Mouse (Mus musculus): ENCODE data around the gene Abcg5. TPM values are rescaled to one million over a fixed set of nuclear protein-coding genes. Genes with fewer than 3 reads are reported as not detected.
A peak's percentile ranks its signal among the peaks of the same experiment; 100 is the strongest.

Gene Abcg5
- polyA plus RNA-seq, 1 experiment from 2014 or later: 0.57 TPM

GRCm38 (mm10) chr17:84685286-84685685, 2.5 kb upstream of the Abcg5 start:
- Histone ChIP-seq H3K4me3 (ENCODE audit: low read depth, low read length) (no peak overlapping the region), H3K36me3 (ENCODE audit: insufficient read depth) (no peaks in the 10 kb centered on the region), H3K4me2 (no peak overlapping the region), H3K4me1 (ENCODE audit: insufficient read depth) (no peaks in the 10 kb centered on the region), H3K9me3 (ENCODE audit: low read depth, low read length) (no peaks in the 10 kb centered on the region), H3K27ac (ENCODE audit: low read depth) (no peak overlapping the region), H3K27me3 (ENCODE audit: insufficient read depth, low read length) (no peaks in the 10 kb centered on the region), H3K9ac (no peak overlapping the region)
- no peak for DNase-seq
- no peak for TF ChIP-seq CTCF (IDR thresholded peaks at IDR 0.05; ENCODE audit: low read depth)
- no peak for ATAC-seq (ENCODE audit: insufficient read depth)
- 70% methylated on average over 4 of the region's 4 CpGs for WGBS

GRCm38 (mm10) chr17:84684284-84684683, 1.5 kb upstream of the Abcg5 start:
- no peak overlapping the region for H3K27ac ChIP-seq (ENCODE audit: low read depth)
- no peak for TF ChIP-seq CTCF (IDR thresholded peaks at IDR 0.05; ENCODE audit: low read depth)
- H3K4me3 ChIP-seq (ENCODE audit: low read depth, low read length): no peak overlapping the region
- H3K4me1 ChIP-seq (ENCODE audit: insufficient read depth): no peaks in the 10 kb centered on the region
- ATAC-seq (ENCODE audit: insufficient read depth) (no peak), DNase-seq (no peak)
- no peak overlapping the region for H3K9ac ChIP-seq
- H3K9me3 ChIP-seq (ENCODE audit: low read depth, low read length): no peaks in the 10 kb centered on the region
- 32% methylated on average over 6 of the region's 6 CpGs for WGBS
- no peaks in the 10 kb centered on the region for H3K27me3 ChIP-seq (ENCODE audit: insufficient read depth, low read length)
- H3K4me2 ChIP-seq: no peak overlapping the region
- H3K36me3 ChIP-seq (ENCODE audit: insufficient read depth): no peaks in the 10 kb centered on the region

- Histone ChIP-seq H3K4me3 (ENCODE audit: low read depth, low read length) (no peak overlapping the region), H3K9ac (no peak overlapping the region), H3K9me3 (ENCODE audit: low read depth, low read length) (no peaks in the 10 kb centered on the region), H3K36me3 (ENCODE audit: insufficient read depth) (no peaks in the 10 kb centered on the region), H3K27me3 (ENCODE audit: insufficient read depth, low read length) (no peaks in the 10 kb centered on the region), H3K4me1 (ENCODE audit: insufficient read depth) (no peaks in the 10 kb centered on the region), H3K4me2 (no peak overlapping the region), H3K27ac (ENCODE audit: low read depth) (no peak overlapping the region)
- ATAC-seq (ENCODE audit: insufficient read depth) (no peak), DNase-seq (no peak)
- WGBS: 78% methylated on average over 3 of the region's 3 CpGs
- TF ChIP-seq CTCF (IDR thresholded peaks at IDR 0.05; ENCODE audit: low read depth): no peak
Measured at GRCm38 (mm10) chr17:84681670-84682069, 1.1 kb downstream of the Abcg5 start.

- no peaks in the 10 kb centered on the region for H3K36me3 ChIP-seq (ENCODE audit: insufficient read depth)
- no peaks in the 10 kb centered on the region for H3K9me3 ChIP-seq (ENCODE audit: low read depth, low read length)
- H3K4me1 ChIP-seq (ENCODE audit: insufficient read depth): no peaks in the 10 kb centered on the region
- ATAC-seq (ENCODE audit: insufficient read depth) (no peak), DNase-seq (no peak)
- 79% methylated on average over 11 of the region's 11 CpGs for WGBS
- H3K4me3 ChIP-seq (ENCODE audit: low read depth, low read length): no peak overlapping the region
- TF ChIP-seq CTCF (IDR thresholded peaks at IDR 0.05; ENCODE audit: low read depth): no peak
- 0 out of 2 replicates have a peak, but pooled peaks cover 3% of the 10 kb centered on the region for H3K27me3 ChIP-seq (ENCODE audit: insufficient read depth, low read length)
- no peak overlapping the region for H3K4me2 ChIP-seq
- H3K27ac ChIP-seq (ENCODE audit: low read depth): no peak overlapping the region
- no peak overlapping the region for H3K9ac ChIP-seq
Measured at GRCm38 (mm10) chr17:84677595-84677994, 5.2 kb downstream of the Abcg5 start.

DNA sequence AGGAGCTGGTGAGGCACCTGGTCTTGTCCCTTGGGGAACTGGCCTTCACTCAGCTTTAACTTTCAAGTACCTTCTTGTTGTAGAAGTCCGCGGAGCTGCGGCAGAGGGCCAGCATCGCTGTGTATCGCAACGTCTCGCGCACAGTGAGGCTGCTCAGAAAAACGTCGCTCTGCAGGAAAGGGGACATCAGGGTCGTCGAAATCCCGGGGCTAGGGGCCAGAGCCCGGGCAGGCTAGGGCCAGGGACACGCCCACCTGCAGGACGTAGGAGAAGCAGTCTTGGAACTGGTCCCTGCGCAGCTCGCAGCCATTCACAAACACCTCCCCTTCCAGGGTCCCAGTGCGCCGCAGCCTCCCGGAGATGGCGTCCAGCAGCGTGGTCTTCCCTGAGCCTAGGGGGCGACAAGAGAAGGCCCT, 6.9 kb downstream of the Abcg5 start, which contains the start of gene Abcg8:
Abcg8 (plus strand) TSS at position 352 of the 416 bp plus-strand sequence.
- Histone ChIP-seq H3K9me3 (ENCODE audit: low read depth, low read length) (no peaks in the 10 kb centered on the region), H3K4me1 (ENCODE audit: insufficient read depth) (no peaks in the 10 kb centered on the region), H3K36me3 (ENCODE audit: insufficient read depth) (no peaks in the 10 kb centered on the region), H3K9ac (no peak within 1 kb of the TSS; the same call in 1 of the 2 replicates), H3K4me2 (peak within 1 kb of the TSS; percentile 57), H3K27me3 (ENCODE audit: insufficient read depth, low read length) (0 out of 2 replicates have a peak, but pooled peaks cover 3% of the 10 kb centered on the region), H3K4me3 (ENCODE audit: low read depth, low read length) (peak within 1 kb of the TSS; percentile 23), H3K27ac (ENCODE audit: low read depth) (no peak within 1 kb of the TSS)
- ATAC-seq (ENCODE audit: insufficient read depth) (peak; percentile 79), DNase-seq (peak; percentile 76)
- under 1% methylated on average over 24 of the region's 24 CpGs for WGBS
- TF ChIP-seq CTCF (IDR thresholded peaks at IDR 0.05; ENCODE audit: low read depth): peak; percentile 25

DNA sequence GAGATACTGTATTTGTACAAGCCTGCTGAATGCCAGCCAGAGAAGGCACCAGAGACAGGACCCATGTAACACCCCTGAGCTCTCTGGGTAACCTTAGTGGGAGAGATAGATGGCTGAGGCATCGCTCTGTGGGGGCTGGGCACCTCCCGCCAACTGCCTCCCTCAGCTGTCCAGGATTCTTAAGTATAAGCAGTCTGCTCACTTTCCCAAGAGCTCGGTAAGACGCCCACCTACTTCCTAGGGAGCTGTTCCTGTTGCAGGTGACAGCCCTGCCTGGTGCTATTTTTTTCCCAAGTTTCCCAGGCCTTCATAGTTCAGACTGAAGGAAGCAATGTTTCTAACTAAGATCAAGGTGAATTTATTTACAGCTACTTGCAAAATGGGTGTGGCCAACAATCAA, 7.6 kb downstream of the Abcg5 start:
- Histone ChIP-seq H3K4me1 (ENCODE audit: insufficient read depth) (no peaks in the 10 kb centered on the region), H3K4me3 (ENCODE audit: low read depth, low read length) (no peak overlapping the region), H3K9ac (no peak overlapping the region), H3K27ac (ENCODE audit: low read depth) (no peak overlapping the region), H3K4me2 (no peak overlapping the region), H3K27me3 (ENCODE audit: insufficient read depth, low read length) (0 out of 2 replicates have a peak, but pooled peaks cover 3% of the 10 kb centered on the region), H3K36me3 (ENCODE audit: insufficient read depth) (no peaks in the 10 kb centered on the region), H3K9me3 (ENCODE audit: low read depth, low read length) (no peaks in the 10 kb centered on the region)
- ATAC-seq (ENCODE audit: insufficient read depth) (no peak), DNase-seq (no peak)
- 45% methylated on average over 4 of the region's 4 CpGs for WGBS
- no peak for TF ChIP-seq CTCF (IDR thresholded peaks at IDR 0.05; ENCODE audit: low read depth)

- DNase-seq (no peak), ATAC-seq (ENCODE audit: insufficient read depth) (no peak)
- Histone ChIP-seq H3K4me2 (no peak overlapping the region), H3K27me3 (ENCODE audit: insufficient read depth, low read length) (0 out of 2 replicates have a peak, but pooled peaks cover 3% of the 10 kb centered on the region), H3K9me3 (ENCODE audit: low read depth, low read length) (no peaks in the 10 kb centered on the region), H3K9ac (no peak overlapping the region; the same call in 1 of the 2 replicates), H3K27ac (ENCODE audit: low read depth) (no peak overlapping the region), H3K4me1 (ENCODE audit: insufficient read depth) (no peaks in the 10 kb centered on the region), H3K4me3 (ENCODE audit: low read depth, low read length) (no peak overlapping the region), H3K36me3 (ENCODE audit: insufficient read depth) (no peaks in the 10 kb centered on the region)
- TF ChIP-seq CTCF (IDR thresholded peaks at IDR 0.05; ENCODE audit: low read depth): no peak
- WGBS: 44% methylated on average over 7 of the region's 7 CpGs
Measured at GRCm38 (mm10) chr17:84674048-84674447, 8.8 kb downstream of the Abcg5 start.
